Mouse (Mus musculus) thymus, adult 2 months (tissue): ENCODE data around the gene Rasl2-9. TPM values are rescaled to one million over a fixed set of nuclear protein-coding genes. Genes with fewer than 3 reads are reported as not detected.
A peak's percentile ranks its signal among the peaks of the same experiment; 100 is the strongest.
"Not testable (repeated sequence)": the region's sequence is repeated elsewhere in the genome, so short reads cannot be mapped to it uniquely, and the experiment has no call there.

Experiments
- DNase-seq: peaks from one replicate; pipeline ENCODE4 v3.0.0; 2021
- H3K27ac ChIP-seq: fragments of 200-500 bp; 2 replicates; pipeline ENCODE4 v1.5.1; 2012; ENCODE audit warnings: low read length, control low read depth; ENCODE audit not compliant: control insufficient read depth, insufficient read depth
- H3K27me3 ChIP-seq: fragments of 200-500 bp; 2 replicates; pipeline ENCODE4 v1.6.1; 2012; ENCODE audit warnings: mild to moderate bottlenecking, low read length, moderate library complexity, mixed read lengths; ENCODE audit not compliant: control insufficient read depth, insufficient read depth
- H3K36me3 ChIP-seq: fragments of 200-500 bp; 2 replicates; pipeline ENCODE4 v1.6.1; 2012; ENCODE audit warnings: mild to moderate bottlenecking, low read length, moderate library complexity; ENCODE audit not compliant: control insufficient read depth, insufficient read depth
- H3K4me1 ChIP-seq: fragments of 200-500 bp; replicated peaks from 2 replicates; pipeline ENCODE4 v1.6.1; 2012; ENCODE audit warnings: low read length; ENCODE audit not compliant: control insufficient read depth, insufficient read depth
- H3K4me3 ChIP-seq: fragments of 200-500 bp; 2 replicates; pipeline ENCODE4 v1.5.1; 2012; ENCODE audit warnings: mild to moderate bottlenecking, low read length, control low read depth, moderate library complexity; ENCODE audit not compliant: control insufficient read depth, insufficient read depth
- CTCF ChIP-seq: fragments of 200-500 bp; IDR thresholded peaks from 2 replicates; pipeline ENCODE4 v1.5.1; 2012; ENCODE audit warnings: mild to moderate bottlenecking, control low read depth, low read length, moderate library complexity, borderline replicate concordance; ENCODE audit not compliant: control insufficient read depth, poor library complexity, insufficient read depth; ENCODE audit errors: extremely low read depth
- POLR2A ChIP-seq: fragments of 200-500 bp; IDR thresholded peaks from 2 replicates; pipeline ENCODE4 v1.6.1; 2012; ENCODE audit warnings: mild to moderate bottlenecking, low read length, control low read depth, moderate library complexity; ENCODE audit not compliant: control insufficient read depth, poor library complexity, insufficient read depth; ENCODE audit errors: extremely low read depth
- WGBS: fragments of 180-500 bp; shearing (Covaris S2); methylation state at CpG from one replicate; pipeline ENCODE4 v1.1.7; 2018; 5-methylcytosine and 5-hydroxymethylcytosine counted together
- polyA plus RNA-seq: library from polyadenylated mRNA; depleted of rRNA; stranded (reverse); fragments of >200 nt; gene quantifications from 2 replicates; pipeline ENCODE4 v1.2.3, GENCODE M21; 2012; rRNA removed

Gene Rasl2-9
- polyA plus RNA-seq, 1 experiment: 0.39 TPM

- TF ChIP-seq POLR2A (no peak), CTCF (no peak)
- peaks cover 8% of the 10 kb centered on the region for H3K4me1 ChIP-seq
- WGBS: 18% methylated on average over 6 of the region's 6 CpGs
- DNase-seq: no peak
- peak overlapping the region; percentile 78 for H3K4me3 ChIP-seq
- no peak overlapping the region for H3K27ac ChIP-seq
- peaks cover 42% of the 10 kb centered on the region for H3K36me3 ChIP-seq
- H3K27me3 ChIP-seq: no peaks in the 10 kb centered on the region
Measured at GRCm38 (mm10) chr7:5080815-5081214, 44.9 kb downstream of the Rasl2-9 start.

GRCm38 (mm10) chr7:5080010-5080751 is 45.6 kb downstream of the Rasl2-9 start, which contains the start of gene Epn1:
Gene Epn1 (plus strand): TSS chr7:5080235.
- under 1% methylated on average over 81 of the region's 81 CpGs for WGBS
- 0 out of 2 replicates have a peak, but pooled peaks have one; percentile 5 for TF ChIP-seq CTCF
- TF ChIP-seq POLR2A: peak; percentile 43; the same call in 1 of the 2 replicates

GRCm38 (mm10) chr7:5079365-5080009 is 46.3 kb downstream of the Rasl2-9 start:
- peaks cover 46% of the 10 kb centered on the region for H3K36me3 ChIP-seq
- H3K4me1 ChIP-seq, H3K27me3 ChIP-seq, DNase-seq, H3K27ac ChIP-seq: not testable (repeated sequence)
- WGBS: 58% methylated on average over 9 of the region's 13 CpGs
- peak overlapping the region; percentile 20; the same call in 1 of the 2 replicates for H3K4me3 ChIP-seq

More at GRCm38 (mm10) chr7:5080010-5080751, 45.6 kb downstream of the Rasl2-9 start, which contains the start of gene Epn1:
- Histone ChIP-seq H3K36me3 (peaks cover 46% of the 10 kb centered on the region), H3K27me3 (no peaks in the 10 kb centered on the region), H3K4me3 (peak within 1 kb of the TSS; percentile 78), H3K27ac (no peak within 1 kb of the TSS; the same call in 1 of the 2 replicates), H3K4me1 (peaks cover 8% of the 10 kb centered on the region)
- peak; percentile 96 for DNase-seq

DNA sequence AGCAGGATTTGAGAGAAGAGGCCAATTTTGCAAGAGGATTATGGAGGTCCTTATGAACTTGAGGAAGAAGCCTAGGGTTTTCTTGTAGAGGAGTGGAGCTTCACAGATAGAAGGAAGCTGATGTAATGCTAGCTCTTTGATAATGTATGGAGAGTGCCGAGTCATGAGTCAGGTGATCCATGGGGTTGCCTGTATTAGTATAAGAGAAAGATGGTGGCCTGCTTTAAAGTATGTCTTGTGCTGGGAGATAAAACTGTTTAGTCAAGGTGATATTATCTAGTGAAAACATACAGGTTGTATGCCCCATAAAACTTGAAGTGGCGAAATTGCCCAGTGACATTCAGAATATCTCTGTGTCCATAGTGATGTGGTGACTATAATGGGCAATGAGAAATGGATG is 48.8 kb downstream of the Rasl2-9 start:
- WGBS: 93% methylated on average over 2 of the region's 2 CpGs
- Histone ChIP-seq H3K27ac (no peak overlapping the region), H3K27me3 (no peaks in the 10 kb centered on the region), H3K4me3 (no peak overlapping the region), H3K36me3 (peaks cover 67% of the 10 kb centered on the region), H3K4me1 (peaks cover 7% of the 10 kb centered on the region)
- DNase-seq: no peak
- TF ChIP-seq CTCF (no peak), POLR2A (no peak)

DNA sequence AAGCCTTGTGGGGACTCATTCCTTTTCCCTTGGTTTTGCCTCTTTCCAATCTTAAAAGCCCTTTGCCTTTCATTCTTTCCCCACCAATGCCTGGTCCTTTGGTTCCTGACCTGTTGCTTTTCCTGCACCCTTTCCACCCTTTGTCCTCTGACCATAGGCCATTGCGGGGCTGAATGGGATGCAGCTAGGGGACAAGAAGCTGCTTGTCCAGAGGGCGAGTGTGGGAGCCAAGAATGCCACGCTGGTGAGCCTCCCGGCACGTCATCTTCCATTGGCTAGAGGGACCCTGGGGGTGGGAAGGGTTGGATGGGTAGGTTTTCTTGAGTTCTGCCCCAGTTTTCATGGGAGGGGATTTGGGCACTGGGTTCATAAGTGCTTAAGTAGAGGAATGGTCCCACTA is 50.8 kb downstream of the Rasl2-9 start:
- no peak for DNase-seq
- 95% methylated on average over 5 of the region's 5 CpGs for WGBS
- Histone ChIP-seq H3K36me3 (peaks cover 87% of the 10 kb centered on the region), H3K27ac (no peak overlapping the region), H3K4me1 (no peaks in the 10 kb centered on the region), H3K27me3 (no peaks in the 10 kb centered on the region), H3K4me3 (no peak overlapping the region)
- TF ChIP-seq CTCF: no peak
- TF ChIP-seq POLR2A: no peak

Other genes with a start within 250 kb of the Rasl2-9 start
- 20.3 and 20.5 TPM in 2 replicates for gene Isoc2a, start 248.8 kb downstream of the Rasl2-9 start, polyA plus RNA-seq
- gene Gm36210, start 219.4 kb downstream of the Rasl2-9 start, polyA plus RNA-seq: 0.15 and 0.17 TPM in 2 replicates
- 40.2 and 51.2 TPM in 2 replicates for gene Zfp628, start 210.7 kb downstream of the Rasl2-9 start, polyA plus RNA-seq
- 4.4 and 5.9 TPM in 2 replicates for gene Nat14, start 203.9 kb downstream of the Rasl2-9 start, polyA plus RNA-seq
- 1.0 and 1.1 TPM in 2 replicates for gene Ssc5d, start 200.2 kb downstream of the Rasl2-9 start, polyA plus RNA-seq
- gene Sbk2, start 161.5 kb downstream of the Rasl2-9 start, polyA plus RNA-seq: 1.5 and 5.4 TPM in 2 replicates
- gene Sbk3, start 154.8 kb downstream of the Rasl2-9 start, polyA plus RNA-seq: 0.36 and 3.7 TPM in 2 replicates
- 125 and 133 TPM in 2 replicates for gene Zfp579, start 129.8 kb downstream of the Rasl2-9 start, polyA plus RNA-seq
- 52.2 and 54.6 TPM in 2 replicates for gene Zfp524, start 111.5 kb downstream of the Rasl2-9 start, polyA plus RNA-seq
- gene Fiz1, start 111.3 kb downstream of the Rasl2-9 start, polyA plus RNA-seq: 79.3 and 85.2 TPM in 2 replicates
- gene Gm44973, start 110.5 kb downstream of the Rasl2-9 start, polyA plus RNA-seq: not detected in 2 replicates
- gene Zfp865, start 105.6 kb downstream of the Rasl2-9 start, polyA plus RNA-seq: 105 and 120 TPM in 2 replicates
- gene Ccdc106, start 105.4 kb downstream of the Rasl2-9 start, polyA plus RNA-seq: 0.52 and 0.97 TPM in 2 replicates
- gene 4632433K11Rik, start 91.8 kb downstream of the Rasl2-9 start, polyA plus RNA-seq: not detected in 2 replicates
- gene Zfp784, start 87.5 kb downstream of the Rasl2-9 start, polyA plus RNA-seq: 5.2 and 6.3 TPM in 2 replicates
- 29.9 and 42.3 TPM in 2 replicates for gene Zfp580, start 74.4 kb downstream of the Rasl2-9 start, polyA plus RNA-seq
- gene U2af2, start 63.8 kb downstream of the Rasl2-9 start, polyA plus RNA-seq: 437 and 438 TPM in 2 replicates
- gene Epn1, start 45.7 kb downstream of the Rasl2-9 start, polyA plus RNA-seq: 230 and 280 TPM in 2 replicates
- not detected in 2 replicates for gene Rfpl4, start 9.0 kb downstream of the Rasl2-9 start, polyA plus RNA-seq
- gene Vmn1r55, start 23.7 kb upstream of the Rasl2-9 start, polyA plus RNA-seq: not detected in 2 replicates
- not detected in 2 replicates for gene Vmn1r56, start 70.8 kb upstream of the Rasl2-9 start, polyA plus RNA-seq
- gene Vmn1r57, start 92.5 kb upstream of the Rasl2-9 start, polyA plus RNA-seq: not detected in 2 replicates
- gene Gm5065, start 224.6 kb upstream of the Rasl2-9 start, polyA plus RNA-seq: not detected in 2 replicates
- gene Nlrp2, start 225.1 kb upstream of the Rasl2-9 start, polyA plus RNA-seq: not detected in 2 replicates